Mouse (Mus musculus): ENCODE measurements around the gene Pet2. TPM values are rescaled to one million over a fixed set of nuclear protein-coding genes. Genes with fewer than 3 reads are reported as not detected.

Gene Pet2
- not detected in 2 replicates for polyA plus RNA-seq (2016; fragmentation: Nextera tagmentation; extraction: Ambion mirVana)

DNA sequence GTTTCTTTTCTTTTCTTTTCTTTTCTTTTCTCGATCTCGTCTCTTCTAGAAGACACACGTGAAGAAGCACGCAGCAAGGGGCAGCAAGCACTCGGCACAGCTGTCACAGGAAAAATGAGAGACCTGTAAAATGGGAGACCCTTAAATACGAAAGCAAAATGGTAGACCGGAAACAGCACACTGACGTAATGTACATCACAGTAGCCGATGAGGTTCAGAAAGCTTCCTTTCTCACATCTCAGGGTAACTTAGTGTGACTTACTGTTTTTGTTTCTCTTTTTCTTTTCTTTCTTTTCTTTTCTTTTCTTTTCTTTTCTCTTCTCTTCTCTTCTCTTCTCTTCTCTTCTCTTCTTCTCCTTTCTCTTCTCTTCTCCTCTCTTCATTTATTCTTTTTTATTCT lies at the start of gene Pet2:
TSS of gene Pet2 (minus strand) at position 101 of the 400 bp plus-strand sequence.
- Histone ChIP-seq H3K27me3 (ENCODE audit: low read depth, poor library complexity, severe bottlenecking) (no peaks in the 10 kb centered on the region), H3K36me3 (no peaks in the 10 kb centered on the region), H3K9me3 (replicated peaks) (no peaks in the 10 kb centered on the region), H3K27ac (replicated peaks) (no peak within 1 kb of the TSS), H3K4me1 (no peaks in the 10 kb centered on the region), H3K4me3 (no peak within 1 kb of the TSS)
- WGBS: 95% methylated on average over 9 of the region's 9 CpGs
- DNase-seq (ENCODE audit: low spot score): no peak
